Mouse (Mus musculus) bone marrow, adult 2 months (tissue): Measurements from ENCODE around the gene Mrpl58. TPM values are rescaled to one million over a fixed set of nuclear protein-coding genes. Genes with fewer than 3 reads are reported as not detected.

ENCODE experiments used
- H3K27ac ChIP-seq: fragments of 200-500 bp; 2 replicates; pipeline ENCODE4 v1.5.1; 2012; ENCODE audit warnings: low read depth, mild to moderate bottlenecking, control low read depth, inconsistent platforms, low read length; ENCODE audit not compliant: control insufficient read depth, poor library complexity, insufficient read depth
- H3K4me1 ChIP-seq: fragments of 200-500 bp; 2 replicates; pipeline ENCODE4 v1.6.1; 2011; ENCODE audit warnings: low read length; ENCODE audit not compliant: control insufficient read depth, insufficient read depth
- H3K4me3 ChIP-seq: fragments of 200-500 bp; replicated peaks from 2 replicates; pipeline ENCODE3; 2011; ENCODE audit warnings: mild to moderate bottlenecking, low read depth, low read length, control low read depth; ENCODE audit not compliant: control insufficient read depth
- CTCF ChIP-seq: fragments of 200-500 bp; IDR thresholded peaks from 2 replicates; pipeline ENCODE4 v1.5.1; 2011; ENCODE audit warnings: low read length, control low read depth; ENCODE audit not compliant: control insufficient read depth, insufficient read depth
- POLR2A ChIP-seq: fragments of 200-500 bp; IDR thresholded peaks from 2 replicates; pipeline ENCODE4 v1.6.1; 2011; ENCODE audit warnings: low read depth, mild to moderate bottlenecking, control low read depth, low read length, borderline replicate concordance; ENCODE audit not compliant: control insufficient read depth
- WGBS: fragments of 180-500 bp; shearing (Covaris S2); methylation state at CpG from one replicate; pipeline ENCODE4 v1.1.7; 2018; 5-methylcytosine and 5-hydroxymethylcytosine counted together
- polyA plus RNA-seq: library from polyadenylated mRNA; stranded (reverse); fragments of >200 nt; gene quantifications from 2 replicates; pipeline ENCODE4 v1.2.4, GENCODE M21; 2011; ENCODE audit warnings: low replicate concordance; ENCODE audit not compliant: missing spikeins, insufficient read depth, insufficient read length

Mrpl58 gene
- polyA plus RNA-seq, 1 experiment, result 51.9 TPM

- 60% methylated on average over 20 of the region's 20 CpGs for WGBS
- no peak overlapping the region for H3K27ac ChIP-seq
- H3K4me1 ChIP-seq, result no peaks in the 10 kb centered on the region
- no peak for TF ChIP-seq POLR2A
- TF ChIP-seq CTCF, result peak; percentile 74
- no peak overlapping the region for H3K4me3 ChIP-seq
Measured at GRCm38 (mm10) chr11:115427482-115428331, 24.2 kb downstream of the Mrpl58 start.

GRCm38 (mm10) chr11:115429307-115429706 lies 25.8 kb downstream of the Mrpl58 start:
- WGBS, result 83% methylated on average over 7 of the region's 7 CpGs
- no peak overlapping the region for H3K4me3 ChIP-seq
- no peak overlapping the region for H3K27ac ChIP-seq
- TF ChIP-seq POLR2A, result no peak
- TF ChIP-seq CTCF, result no peak
- no peaks in the 10 kb centered on the region for H3K4me1 ChIP-seq

GRCm38 (mm10) chr11:115430561-115430960 lies 27.0 kb downstream of the Mrpl58 start:
- 90% methylated on average over 6 of the region's 6 CpGs for WGBS
- no peak overlapping the region for H3K27ac ChIP-seq
- no peak for TF ChIP-seq CTCF
- TF ChIP-seq POLR2A, result no peak

GRCm38 (mm10) chr11:115432814-115433213 lies 29.3 kb downstream of the Mrpl58 start:
- no peak overlapping the region for H3K27ac ChIP-seq
- no peak overlapping the region for H3K4me3 ChIP-seq
- WGBS, result 86% methylated on average over 4 of the region's 4 CpGs
- no peaks in the 10 kb centered on the region for H3K4me1 ChIP-seq
- TF ChIP-seq POLR2A (no peak), CTCF (no peak)

More at GRCm38 (mm10) chr11:115430561-115430960, 27.0 kb downstream of the Mrpl58 start:
- no peak overlapping the region for H3K4me3 ChIP-seq
- no peaks in the 10 kb centered on the region for H3K4me1 ChIP-seq

- no peak for TF ChIP-seq POLR2A
- TF ChIP-seq CTCF, result no peak
- no peak overlapping the region for H3K27ac ChIP-seq
- WGBS, result 86% methylated on average over 6 of the region's 6 CpGs
- H3K4me3 ChIP-seq, result no peak overlapping the region
- no peaks in the 10 kb centered on the region for H3K4me1 ChIP-seq
Measured at GRCm38 (mm10) chr11:115433342-115433741, 29.8 kb downstream of the Mrpl58 start.

GRCm38 (mm10) chr11:115435596-115436337 lies 32.2 kb downstream of the Mrpl58 start:
- Histone ChIP-seq H3K27ac (no peak overlapping the region), H3K4me1 (no peaks in the 10 kb centered on the region), H3K4me3 (no peak overlapping the region)
- 18% methylated on average over 31 of the region's 31 CpGs for WGBS
- no peak for TF ChIP-seq CTCF
- TF ChIP-seq POLR2A, result no peak

- H3K27ac ChIP-seq, result no peak overlapping the region
- no peak overlapping the region for H3K4me3 ChIP-seq
- TF ChIP-seq CTCF (no peak), POLR2A (no peak)
- 64% methylated on average over 5 of the region's 5 CpGs for WGBS
- H3K4me1 ChIP-seq, result no peaks in the 10 kb centered on the region
Measured at GRCm38 (mm10) chr11:115437571-115438122, 34.1 kb downstream of the Mrpl58 start.

- WGBS, result 65% methylated on average over 3 of the region's 3 CpGs
- no peak for TF ChIP-seq CTCF
- no peak for TF ChIP-seq POLR2A
- Histone ChIP-seq H3K4me3 (no peak overlapping the region), H3K4me1 (no peaks in the 10 kb centered on the region), H3K27ac (no peak overlapping the region)
Measured at GRCm38 (mm10) chr11:115439326-115439725, 35.8 kb downstream of the Mrpl58 start.
